Mouse (Mus musculus): ENCODE data around the gene Slc41a1. TPM values are rescaled to one million over a fixed set of nuclear protein-coding genes. Genes with fewer than 3 reads are reported as not detected.

Gene Slc41a1
- total and polyA plus RNA-seq, 2 experiments from 2014 or later = 19.7 to 39.5 TPM

GRCm38 (mm10) chr1:131804166-131804565, 23.1 kb upstream of the Slc41a1 start:
- Histone ChIP-seq H3K4me2 (ENCODE audit: low read depth) (no peak overlapping the region), H3K9me3 (ENCODE audit: low read length) (no peaks in the 10 kb centered on the region), H3K27ac (ENCODE audit: low read depth, low read length) (no peak overlapping the region), H3K36me3 (ENCODE audit: insufficient read depth) (no peaks in the 10 kb centered on the region), H3K27me3 (ENCODE audit: insufficient read depth, low read length) (no peaks in the 10 kb centered on the region), H3K4me1 (ENCODE audit: insufficient read depth) (no peaks in the 10 kb centered on the region), H3K4me3 (ENCODE audit: low read depth, low read length) (no peak overlapping the region), H3K9ac (no peak overlapping the region)
- no peak for TF ChIP-seq CTCF (IDR thresholded peaks at IDR 0.05; ENCODE audit: low read depth)
- DNase-seq = no peak
- WGBS = 99% methylated on average over 3 of the region's 3 CpGs
- ATAC-seq = no peak

- H3K27me3 ChIP-seq (ENCODE audit: insufficient read depth, low read length) = no peaks in the 10 kb centered on the region
- ATAC-seq (no peak), DNase-seq (no peak)
- no peak overlapping the region for H3K4me3 ChIP-seq (ENCODE audit: low read depth, low read length)
- no peaks in the 10 kb centered on the region for H3K4me1 ChIP-seq (ENCODE audit: insufficient read depth)
- no peak overlapping the region for H3K9ac ChIP-seq
- H3K27ac ChIP-seq (ENCODE audit: low read depth, low read length) = no peak overlapping the region
- no peak overlapping the region for H3K4me2 ChIP-seq (ENCODE audit: low read depth)
- TF ChIP-seq CTCF (IDR thresholded peaks at IDR 0.05; ENCODE audit: low read depth) = no peak
- H3K9me3 ChIP-seq (ENCODE audit: low read length) = no peaks in the 10 kb centered on the region
- WGBS = 79% methylated on average over 1 of the region's 1 CpGs
- H3K36me3 ChIP-seq (ENCODE audit: insufficient read depth) = no peaks in the 10 kb centered on the region
Observed at GRCm38 (mm10) chr1:131808986-131809385, 18.3 kb upstream of the Slc41a1 start.

GRCm38 (mm10) chr1:131809651-131810050, 17.6 kb upstream of the Slc41a1 start:
- Histone ChIP-seq H3K9ac (no peak overlapping the region), H3K4me1 (ENCODE audit: insufficient read depth) (no peaks in the 10 kb centered on the region), H3K9me3 (ENCODE audit: low read length) (no peaks in the 10 kb centered on the region), H3K27ac (ENCODE audit: low read depth, low read length) (no peak overlapping the region), H3K4me2 (ENCODE audit: low read depth) (no peak overlapping the region), H3K27me3 (ENCODE audit: insufficient read depth, low read length) (no peaks in the 10 kb centered on the region), H3K36me3 (ENCODE audit: insufficient read depth) (no peaks in the 10 kb centered on the region), H3K4me3 (ENCODE audit: low read depth, low read length) (no peak overlapping the region)
- ATAC-seq (no peak), DNase-seq (no peak)
- WGBS = 48% methylated on average over 2 of the region's 2 CpGs
- TF ChIP-seq CTCF (IDR thresholded peaks at IDR 0.05; ENCODE audit: low read depth) = no peak

- Histone ChIP-seq H3K36me3 (ENCODE audit: insufficient read depth) (no peaks in the 10 kb centered on the region), H3K4me2 (ENCODE audit: low read depth) (no peak overlapping the region), H3K4me1 (ENCODE audit: insufficient read depth) (no peaks in the 10 kb centered on the region), H3K4me3 (ENCODE audit: low read depth, low read length) (no peak overlapping the region), H3K9me3 (ENCODE audit: low read length) (no peaks in the 10 kb centered on the region), H3K27me3 (ENCODE audit: insufficient read depth, low read length) (no peaks in the 10 kb centered on the region), H3K27ac (ENCODE audit: low read depth, low read length) (no peak overlapping the region), H3K9ac (no peak overlapping the region)
- no peak for DNase-seq
- no peak for TF ChIP-seq CTCF (IDR thresholded peaks at IDR 0.05; ENCODE audit: low read depth)
- 96% methylated on average over 1 of the region's 1 CpGs for WGBS
- no peak for ATAC-seq
Observed at GRCm38 (mm10) chr1:131811393-131811792, 15.9 kb upstream of the Slc41a1 start.

- Histone ChIP-seq H3K4me3 (ENCODE audit: low read depth, low read length) (no peak overlapping the region), H3K4me2 (ENCODE audit: low read depth) (no peak overlapping the region), H3K4me1 (ENCODE audit: insufficient read depth) (no peaks in the 10 kb centered on the region), H3K9ac (no peak overlapping the region), H3K36me3 (ENCODE audit: insufficient read depth) (no peaks in the 10 kb centered on the region), H3K9me3 (ENCODE audit: low read length) (no peaks in the 10 kb centered on the region), H3K27me3 (ENCODE audit: insufficient read depth, low read length) (no peaks in the 10 kb centered on the region), H3K27ac (ENCODE audit: low read depth, low read length) (no peak overlapping the region)
- 86% methylated on average over 9 of the region's 9 CpGs for WGBS
- ATAC-seq = no peak
- no peak for TF ChIP-seq CTCF (IDR thresholded peaks at IDR 0.05; ENCODE audit: low read depth)
- no peak for DNase-seq
Observed at GRCm38 (mm10) chr1:131812006-131812405, 15.3 kb upstream of the Slc41a1 start.

GRCm38 (mm10) chr1:131812631-131813295, 14.5 kb upstream of the Slc41a1 start:
- Histone ChIP-seq H3K4me3 (ENCODE audit: low read depth, low read length) (no peak overlapping the region), H3K36me3 (ENCODE audit: insufficient read depth) (no peaks in the 10 kb centered on the region), H3K9ac (no peak overlapping the region), H3K4me2 (ENCODE audit: low read depth) (no peak overlapping the region), H3K4me1 (ENCODE audit: insufficient read depth) (no peaks in the 10 kb centered on the region), H3K27ac (ENCODE audit: low read depth, low read length) (no peak overlapping the region), H3K27me3 (ENCODE audit: insufficient read depth, low read length) (no peaks in the 10 kb centered on the region), H3K9me3 (ENCODE audit: low read length) (no peaks in the 10 kb centered on the region)
- no peak for ATAC-seq
- TF ChIP-seq CTCF (IDR thresholded peaks at IDR 0.05; ENCODE audit: low read depth) = no peak
- 83% methylated on average over 9 of the region's 9 CpGs for WGBS
- no peak for DNase-seq

GRCm38 (mm10) chr1:131813731-131814130, 13.6 kb upstream of the Slc41a1 start:
- ATAC-seq (no peak), DNase-seq (no peak)
- Histone ChIP-seq H3K27ac (ENCODE audit: low read depth, low read length) (no peak overlapping the region), H3K4me2 (ENCODE audit: low read depth) (no peak overlapping the region), H3K27me3 (ENCODE audit: insufficient read depth, low read length) (no peaks in the 10 kb centered on the region), H3K4me1 (ENCODE audit: insufficient read depth) (no peaks in the 10 kb centered on the region), H3K9me3 (ENCODE audit: low read length) (no peaks in the 10 kb centered on the region), H3K4me3 (ENCODE audit: low read depth, low read length) (no peak overlapping the region), H3K9ac (no peak overlapping the region), H3K36me3 (ENCODE audit: insufficient read depth) (no peaks in the 10 kb centered on the region)
- no peak for TF ChIP-seq CTCF (IDR thresholded peaks at IDR 0.05; ENCODE audit: low read depth)
- WGBS = 92% methylated on average over 4 of the region's 4 CpGs

Data from forebrain, postnatal 0 days (tissue).